Mouse (Mus musculus) adrenal gland (tissue): ENCODE measurements around the gene Lrtm1.

Experiments
- intact Hi-C: fragments of 180-260 bp; cut with DNase I; formaldehyde crosslinking; loops from one replicate; pipeline ENCODE4 v1.15.1; 2025
- long read RNA-seq, 2 experiments: library from polyadenylated mRNA; unstranded; transcript quantifications; one replicate each; pipeline ENCODE4 v2.0.0; 2020; ENCODE audit warnings: borderline replicate concordance in 1 of 2; ENCODE audit not compliant: insufficient replicate concordance in 1 of 2

The Lrtm1 gene
- long read RNA-seq, experiment 1 = 0 reads
- long read RNA-seq, experiment 2 = 0 reads

GRCm38 (mm10) chr14:29017883-29018282 lies at the start of gene Lrtm1:
Lrtm1 (plus strand) TSS chr14:29018208.
- intact Hi-C loops = no loop called here

- intact Hi-C loops = no loop called here
Observed at GRCm38 (mm10) chr14:28969247-28969646, 48.8 kb upstream of the Lrtm1 start.

GRCm38 (mm10) chr14:28972620-28973019 lies 45.4 kb upstream of the Lrtm1 start:
- intact Hi-C loops = no loop called here

- intact Hi-C loops = no loop called here
Observed at GRCm38 (mm10) chr14:28979230-28979629, 38.8 kb upstream of the Lrtm1 start.

- intact Hi-C loops = no loop called here
Observed at GRCm38 (mm10) chr14:28980482-28980881, 37.5 kb upstream of the Lrtm1 start.

GRCm38 (mm10) chr14:28984276-28984675 lies 33.7 kb upstream of the Lrtm1 start:
- intact Hi-C loops = no loop called here

- intact Hi-C loops = no loop called here
Observed at GRCm38 (mm10) chr14:28988211-28988900, 29.7 kb upstream of the Lrtm1 start.

GRCm38 (mm10) chr14:28996569-28996968 lies 21.4 kb upstream of the Lrtm1 start:
- intact Hi-C loops = no loop called here

GRCm38 (mm10) chr14:29005228-29005840 lies 12.7 kb upstream of the Lrtm1 start:
- intact Hi-C loops = no loop called here

GRCm38 (mm10) chr14:29009644-29010043 lies 8.4 kb upstream of the Lrtm1 start:
- intact Hi-C loops = no loop called here

GRCm38 (mm10) chr14:29013161-29013560 lies 4.8 kb upstream of the Lrtm1 start:
- intact Hi-C loops = no loop called here

GRCm38 (mm10) chr14:29014680-29015079 lies 3.3 kb upstream of the Lrtm1 start:
- intact Hi-C loops = no loop called here

GRCm38 (mm10) chr14:29015896-29016295 lies 2.1 kb upstream of the Lrtm1 start:
- intact Hi-C loops = no loop called here

- intact Hi-C loops = no loop called here
Observed at GRCm38 (mm10) chr14:29018316-29019000, 450 bp downstream of the Lrtm1 start.

- intact Hi-C loops = no loop called here
Observed at GRCm38 (mm10) chr14:29021295-29021694, 3.3 kb downstream of the Lrtm1 start.

- intact Hi-C loops = no loop called here
Observed at GRCm38 (mm10) chr14:29023246-29023645, 5.2 kb downstream of the Lrtm1 start.

- intact Hi-C loops = no loop called here
Observed at GRCm38 (mm10) chr14:29025335-29025734, 7.3 kb downstream of the Lrtm1 start.

GRCm38 (mm10) chr14:29027276-29027675 lies 9.3 kb downstream of the Lrtm1 start:
- intact Hi-C loops = no loop called here

GRCm38 (mm10) chr14:29028391-29029106 lies 10.5 kb downstream of the Lrtm1 start:
- intact Hi-C loops = no loop called here

GRCm38 (mm10) chr14:29029107-29029469 lies 11.1 kb downstream of the Lrtm1 start:
- intact Hi-C loops = no loop called here

GRCm38 (mm10) chr14:29029896-29030420 lies 11.9 kb downstream of the Lrtm1 start:
- intact Hi-C loops = no loop called here

- intact Hi-C loops = no loop called here
Observed at GRCm38 (mm10) chr14:29030519-29030918, 12.5 kb downstream of the Lrtm1 start.
